Mouse (Mus musculus): ENCODE results near the gene Slc22a18. TPM values are rescaled to one million over a fixed set of nuclear protein-coding genes. Genes with fewer than 3 reads are reported as not detected.

Slc22a18 gene
- polyA plus RNA-seq, 1 experiment from 2014 or later = 8.7 TPM

DNA sequence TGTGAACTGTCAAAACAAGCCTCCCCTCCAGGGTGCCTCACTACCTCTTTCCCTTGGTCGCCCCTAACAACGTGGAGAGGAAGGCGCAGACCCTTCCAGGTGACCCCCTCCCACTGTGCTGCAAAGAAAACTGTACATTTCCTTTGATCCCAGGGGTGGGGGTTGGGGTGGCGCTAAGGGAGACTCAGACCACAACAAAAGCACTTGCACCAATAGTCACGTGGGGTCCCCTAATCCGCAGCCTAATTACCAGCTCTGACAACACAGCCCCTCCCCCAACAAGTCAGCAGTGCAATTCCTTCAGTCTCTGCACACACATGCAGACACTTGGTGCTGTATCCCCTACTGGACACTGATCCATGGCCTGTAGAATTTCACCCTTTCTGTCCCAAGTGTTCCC, 5.8 kb upstream of the Slc22a18 start:
- Histone ChIP-seq H3K4me2 (ENCODE audit: low read length) (no peak overlapping the region), H3K9me3 (ENCODE audit: control insufficient read depth, low read length) (no peaks in the 10 kb centered on the region), H3K36me3 (ENCODE audit: control insufficient read depth, insufficient read depth, low read length) (no peaks in the 10 kb centered on the region), H3K4me1 (replicated peaks; ENCODE audit: control insufficient read depth, insufficient read depth, low read length) (peaks cover 20% of the 10 kb centered on the region), H3K27me3 (replicated peaks; ENCODE audit: control insufficient read depth, insufficient read depth, low read length) (no peaks in the 10 kb centered on the region), H3K27ac (ENCODE audit: low read depth) (no peak overlapping the region), H3K9ac (ENCODE audit: low read length) (no peak overlapping the region), H3K4me3 (ENCODE audit: low read depth, low read length) (no peak overlapping the region)
- 17% methylated on average over 6 of the region's 6 CpGs for WGBS
- DNase-seq (ENCODE audit: low spot score) (no peak), ATAC-seq (replicated peaks; ENCODE audit: low FRiP score, low TSS enrichment, low read depth) (no peak)

DNA sequence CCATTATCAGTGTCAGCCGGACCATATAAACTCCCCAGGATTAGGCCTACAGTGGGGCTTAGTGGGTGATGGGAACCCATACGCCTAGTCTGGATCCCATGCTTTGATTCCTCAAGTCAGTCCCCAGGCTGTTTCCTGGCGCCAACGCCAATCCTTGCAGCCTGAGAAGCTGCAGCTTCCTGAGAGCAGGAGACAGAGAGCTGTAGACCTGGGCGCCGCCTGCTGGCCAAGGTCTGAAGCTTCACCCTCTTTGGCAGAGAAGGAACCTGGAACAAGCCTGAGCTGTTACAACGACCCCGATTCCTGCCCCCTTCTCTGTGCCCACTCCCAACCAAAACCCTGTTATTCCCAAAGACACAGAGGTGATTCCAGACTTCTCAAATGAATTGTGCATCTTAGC, 3.6 kb upstream of the Slc22a18 start:
- no peak overlapping the region for H3K4me3 ChIP-seq (ENCODE audit: low read depth, low read length)
- H3K27me3 ChIP-seq (replicated peaks; ENCODE audit: control insufficient read depth, insufficient read depth, low read length) = no peaks in the 10 kb centered on the region
- DNase-seq (ENCODE audit: low spot score) (peak; percentile 88), ATAC-seq (replicated peaks; ENCODE audit: low FRiP score, low TSS enrichment, low read depth) (no peak)
- no peaks in the 10 kb centered on the region for H3K36me3 ChIP-seq (ENCODE audit: control insufficient read depth, insufficient read depth, low read length)
- 10% methylated on average over 8 of the region's 8 CpGs for WGBS
- no peak overlapping the region for H3K9ac ChIP-seq (ENCODE audit: low read length)
- no peaks in the 10 kb centered on the region for H3K9me3 ChIP-seq (ENCODE audit: control insufficient read depth, low read length)
- H3K27ac ChIP-seq (ENCODE audit: low read depth) = no peak overlapping the region
- H3K4me1 ChIP-seq (replicated peaks; ENCODE audit: control insufficient read depth, insufficient read depth, low read length) = peaks cover 10% of the 10 kb centered on the region; the same call in 1 of the 2 replicates
- no peak overlapping the region for H3K4me2 ChIP-seq (ENCODE audit: low read length)

DNA sequence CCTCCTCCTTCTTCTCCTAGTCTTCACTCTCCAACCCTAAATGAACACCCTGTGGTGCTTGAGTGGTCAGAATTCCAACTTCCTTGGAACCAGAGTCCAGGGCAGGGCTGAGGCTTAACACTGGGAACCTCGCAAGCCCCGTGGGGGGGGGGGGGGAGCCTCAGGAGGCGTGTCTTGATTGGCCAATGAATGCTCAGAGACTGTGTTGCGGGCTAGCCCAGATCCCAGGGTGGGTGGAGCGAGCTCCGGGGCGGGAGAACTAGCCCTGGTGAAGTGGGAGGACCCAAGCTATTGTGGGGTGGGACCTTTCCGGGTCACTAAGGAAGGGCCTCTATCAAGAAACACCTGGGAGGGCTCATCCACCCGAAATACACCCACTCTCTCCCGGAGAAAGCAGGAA, 1.3 kb downstream of the Slc22a18 start:
- Histone ChIP-seq H3K27ac (ENCODE audit: low read depth) (no peak overlapping the region), H3K9ac (ENCODE audit: low read length) (no peak overlapping the region), H3K4me1 (replicated peaks; ENCODE audit: control insufficient read depth, insufficient read depth, low read length) (no peaks in the 10 kb centered on the region), H3K4me3 (ENCODE audit: low read depth, low read length) (no peak overlapping the region), H3K4me2 (ENCODE audit: low read length) (no peak overlapping the region), H3K27me3 (replicated peaks; ENCODE audit: control insufficient read depth, insufficient read depth, low read length) (no peaks in the 10 kb centered on the region), H3K9me3 (ENCODE audit: control insufficient read depth, low read length) (no peaks in the 10 kb centered on the region), H3K36me3 (ENCODE audit: control insufficient read depth, insufficient read depth, low read length) (no peaks in the 10 kb centered on the region)
- WGBS = 36% methylated on average over 10 of the region's 10 CpGs
- DNase-seq (ENCODE audit: low spot score) = no peak
- peak; percentile 21; the same call in 1 of the 2 replicates for ATAC-seq (replicated peaks; ENCODE audit: low FRiP score, low TSS enrichment, low read depth)

GRCm38 (mm10) chr7:143475876-143476275, 2.3 kb downstream of the Slc22a18 start:
- Histone ChIP-seq H3K27ac (ENCODE audit: low read depth) (no peak overlapping the region), H3K27me3 (replicated peaks; ENCODE audit: control insufficient read depth, insufficient read depth, low read length) (no peaks in the 10 kb centered on the region), H3K36me3 (ENCODE audit: control insufficient read depth, insufficient read depth, low read length) (no peaks in the 10 kb centered on the region), H3K9ac (ENCODE audit: low read length) (no peak overlapping the region), H3K4me3 (ENCODE audit: low read depth, low read length) (no peak overlapping the region), H3K4me1 (replicated peaks; ENCODE audit: control insufficient read depth, insufficient read depth, low read length) (no peaks in the 10 kb centered on the region), H3K9me3 (ENCODE audit: control insufficient read depth, low read length) (no peaks in the 10 kb centered on the region), H3K4me2 (ENCODE audit: low read length) (no peak overlapping the region)
- no peak for DNase-seq (ENCODE audit: low spot score)
- WGBS = 70% methylated on average over 11 of the region's 11 CpGs
- peak; percentile 34; the same call in 1 of the 2 replicates for ATAC-seq (replicated peaks; ENCODE audit: low FRiP score, low TSS enrichment, low read depth)

DNA sequence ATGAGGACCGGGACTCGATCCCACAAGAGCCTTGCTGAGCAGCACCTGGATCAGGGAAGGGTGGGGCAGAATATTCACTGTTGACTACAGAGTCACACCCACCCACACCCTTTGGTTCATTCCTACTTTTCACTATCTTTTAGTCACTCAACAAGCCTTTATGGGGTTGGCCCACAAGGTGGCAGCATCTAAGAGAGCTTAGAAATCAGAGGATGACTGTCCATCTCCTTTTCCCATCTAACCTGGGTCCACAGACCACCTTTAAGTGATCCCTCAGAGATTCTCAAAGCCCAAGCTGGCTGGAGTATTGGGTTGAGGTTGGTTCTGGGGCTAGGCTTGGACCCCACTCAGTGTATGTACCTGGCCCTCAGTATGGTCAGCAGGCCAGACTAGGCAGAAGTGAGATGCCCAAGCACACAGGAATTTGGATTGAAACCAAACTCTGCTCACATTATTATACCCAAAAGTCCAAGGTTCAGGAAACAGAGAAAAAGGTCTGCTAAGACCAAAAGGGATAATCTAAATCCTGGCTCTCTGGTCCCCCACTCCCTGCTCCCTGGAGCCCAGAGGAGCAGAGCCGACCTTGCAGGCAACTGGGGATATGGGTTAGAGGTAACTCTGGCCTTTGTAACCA, 3.3 kb downstream of the Slc22a18 start:
- 79% methylated on average over 3 of the region's 3 CpGs for WGBS

GRCm38 (mm10) chr7:143477800-143478199, 4.3 kb downstream of the Slc22a18 start:
- Histone ChIP-seq H3K4me2 (ENCODE audit: low read length) (no peak overlapping the region), H3K27ac (ENCODE audit: low read depth) (no peak overlapping the region), H3K9ac (ENCODE audit: low read length) (no peak overlapping the region), H3K36me3 (ENCODE audit: control insufficient read depth, insufficient read depth, low read length) (no peaks in the 10 kb centered on the region), H3K4me3 (ENCODE audit: low read depth, low read length) (no peak overlapping the region), H3K4me1 (replicated peaks; ENCODE audit: control insufficient read depth, insufficient read depth, low read length) (0 out of 2 replicates have a peak, but pooled peaks cover 6% of the 10 kb centered on the region), H3K27me3 (replicated peaks; ENCODE audit: control insufficient read depth, insufficient read depth, low read length) (no peaks in the 10 kb centered on the region), H3K9me3 (ENCODE audit: control insufficient read depth, low read length) (no peaks in the 10 kb centered on the region)
- DNase-seq (ENCODE audit: low spot score) (no peak), ATAC-seq (replicated peaks; ENCODE audit: low FRiP score, low TSS enrichment, low read depth) (no peak)
- 87% methylated on average over 5 of the region's 5 CpGs for WGBS

More for the DNA sequence above, 3.3 kb downstream of the Slc22a18 start:
- Histone ChIP-seq H3K9me3 (ENCODE audit: control insufficient read depth, low read length) (no peaks in the 10 kb centered on the region), H3K27ac (ENCODE audit: low read depth) (no peak overlapping the region), H3K27me3 (replicated peaks; ENCODE audit: control insufficient read depth, insufficient read depth, low read length) (no peaks in the 10 kb centered on the region), H3K4me3 (ENCODE audit: low read depth, low read length) (no peak overlapping the region), H3K36me3 (ENCODE audit: control insufficient read depth, insufficient read depth, low read length) (no peaks in the 10 kb centered on the region), H3K4me2 (ENCODE audit: low read length) (no peak overlapping the region), H3K4me1 (replicated peaks; ENCODE audit: control insufficient read depth, insufficient read depth, low read length) (no peaks in the 10 kb centered on the region), H3K9ac (ENCODE audit: low read length) (no peak overlapping the region)
- ATAC-seq (replicated peaks; ENCODE audit: low FRiP score, low TSS enrichment, low read depth) = no peak
- no peak for DNase-seq (ENCODE audit: low spot score)

DNA sequence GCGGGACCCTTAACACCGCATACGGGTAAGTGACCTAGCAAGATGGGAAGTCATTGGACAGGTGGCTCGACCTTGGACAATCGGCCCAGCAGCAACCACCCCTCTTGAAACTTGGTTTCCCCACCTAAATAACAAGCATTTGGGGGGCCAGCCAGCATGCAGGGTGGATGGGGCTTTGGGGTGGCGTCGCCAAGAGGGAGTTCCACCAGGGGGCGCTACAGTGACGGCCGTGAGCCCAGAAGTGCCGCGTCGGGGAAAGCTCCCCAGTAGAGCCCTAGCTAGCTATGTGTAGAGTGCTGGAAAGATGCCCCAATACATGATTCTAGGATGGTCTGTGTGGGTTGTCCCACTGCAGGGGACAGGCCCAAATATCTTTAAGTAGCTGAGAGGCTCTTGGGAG, 7.0 kb downstream of the Slc22a18 start:
- no peaks in the 10 kb centered on the region for H3K27me3 ChIP-seq (replicated peaks; ENCODE audit: control insufficient read depth, insufficient read depth, low read length)
- ATAC-seq (replicated peaks; ENCODE audit: low FRiP score, low TSS enrichment, low read depth) (no peak), DNase-seq (ENCODE audit: low spot score) (peak; percentile 78)
- H3K4me2 ChIP-seq (ENCODE audit: low read length) = no peak overlapping the region
- no peaks in the 10 kb centered on the region for H3K9me3 ChIP-seq (ENCODE audit: control insufficient read depth, low read length)
- H3K4me3 ChIP-seq (ENCODE audit: low read depth, low read length) = no peak overlapping the region
- 0 out of 2 replicates have a peak, but pooled peaks cover 7% of the 10 kb centered on the region for H3K4me1 ChIP-seq (replicated peaks; ENCODE audit: control insufficient read depth, insufficient read depth, low read length)
- H3K36me3 ChIP-seq (ENCODE audit: control insufficient read depth, insufficient read depth, low read length) = no peaks in the 10 kb centered on the region
- WGBS = 27% methylated on average over 13 of the region's 13 CpGs
- no peak overlapping the region for H3K27ac ChIP-seq (ENCODE audit: low read depth)
- no peak overlapping the region for H3K9ac ChIP-seq (ENCODE audit: low read length)

DNA sequence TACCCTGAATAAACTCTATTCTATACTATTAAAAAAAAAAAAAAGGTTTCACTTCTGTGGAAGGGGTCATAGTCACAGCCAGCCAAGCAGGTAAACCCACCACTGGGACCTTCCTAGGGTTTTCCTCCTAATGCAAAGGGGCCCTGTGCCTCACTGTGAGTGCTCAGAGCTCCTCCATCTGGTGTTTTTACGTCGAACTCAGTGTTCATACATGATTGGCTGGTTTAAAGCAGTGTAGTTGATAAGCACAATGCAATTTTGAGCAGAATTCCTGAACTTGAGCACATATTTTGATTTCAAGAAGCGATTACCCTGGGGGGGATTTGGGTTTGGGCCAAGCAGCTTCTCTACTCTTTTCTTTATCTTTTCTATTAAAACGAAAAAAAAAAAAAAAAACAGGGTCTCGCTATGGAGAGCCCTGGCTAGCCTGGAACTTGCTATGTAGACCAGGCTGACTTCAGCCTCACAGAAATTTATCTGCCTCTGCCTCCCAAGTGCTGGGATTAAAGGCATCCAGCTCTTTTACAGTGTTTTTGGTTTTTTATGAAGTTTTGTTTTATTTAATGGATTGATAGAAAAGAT, 8.4 kb downstream of the Slc22a18 start:
- Histone ChIP-seq H3K4me3 (ENCODE audit: low read depth, low read length) (no peak overlapping the region), H3K36me3 (ENCODE audit: control insufficient read depth, insufficient read depth, low read length) (no peaks in the 10 kb centered on the region), H3K9ac (ENCODE audit: low read length) (no peak overlapping the region), H3K9me3 (ENCODE audit: control insufficient read depth, low read length) (no peaks in the 10 kb centered on the region), H3K27ac (ENCODE audit: low read depth) (no peak overlapping the region), H3K4me2 (ENCODE audit: low read length) (no peak overlapping the region), H3K27me3 (replicated peaks; ENCODE audit: control insufficient read depth, insufficient read depth, low read length) (no peaks in the 10 kb centered on the region), H3K4me1 (replicated peaks; ENCODE audit: control insufficient read depth, insufficient read depth, low read length) (0 out of 2 replicates have a peak, but pooled peaks cover 7% of the 10 kb centered on the region)
- WGBS = 51% methylated on average over 5 of the region's 5 CpGs
- no peak for ATAC-seq (replicated peaks; ENCODE audit: low FRiP score, low TSS enrichment, low read depth)
- DNase-seq (ENCODE audit: low spot score) = no peak

DNA sequence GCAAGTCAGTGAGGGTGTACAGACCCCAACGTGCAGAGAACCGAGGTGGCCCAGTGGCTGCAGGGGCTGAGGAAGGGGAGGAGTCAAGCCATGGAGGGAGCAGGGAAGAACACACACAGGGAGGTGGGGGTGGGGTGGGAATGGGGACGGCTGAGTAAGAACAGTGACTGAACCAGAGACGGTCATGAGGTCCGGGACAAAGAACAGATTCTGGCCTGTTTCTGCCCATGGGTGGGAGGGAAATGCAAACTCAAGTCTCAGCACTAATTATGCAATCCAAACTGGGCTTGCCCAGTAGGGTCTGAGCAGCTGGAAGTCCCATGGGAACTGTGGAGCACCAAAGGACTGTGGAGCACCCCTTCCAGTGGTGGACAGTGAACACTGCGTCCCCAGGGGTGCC, 9.0 kb downstream of the Slc22a18 start:
- H3K9ac ChIP-seq (ENCODE audit: low read length) = no peak overlapping the region
- no peak overlapping the region for H3K27ac ChIP-seq (ENCODE audit: low read depth)
- ATAC-seq (replicated peaks; ENCODE audit: low FRiP score, low TSS enrichment, low read depth) (no peak; the same call in 1 of the 2 replicates), DNase-seq (ENCODE audit: low spot score) (no peak)
- no peaks in the 10 kb centered on the region for H3K27me3 ChIP-seq (replicated peaks; ENCODE audit: control insufficient read depth, insufficient read depth, low read length)
- H3K4me3 ChIP-seq (ENCODE audit: low read depth, low read length) = no peak overlapping the region
- no peak overlapping the region for H3K4me2 ChIP-seq (ENCODE audit: low read length)
- no peaks in the 10 kb centered on the region for H3K36me3 ChIP-seq (ENCODE audit: control insufficient read depth, insufficient read depth, low read length)
- H3K9me3 ChIP-seq (ENCODE audit: control insufficient read depth, low read length) = no peaks in the 10 kb centered on the region
- 8% methylated on average over 6 of the region's 6 CpGs for WGBS
- H3K4me1 ChIP-seq (replicated peaks; ENCODE audit: control insufficient read depth, insufficient read depth, low read length) = 0 out of 2 replicates have a peak, but pooled peaks cover 7% of the 10 kb centered on the region
